Mouse (Mus musculus) heart, embryonic 12.5 days (tissue): ENCODE measurements at regions not wholly inside any gene's neighbourhood (a gene's known extent, or its start where the extent isn't known, plus 50 kb on each side); places are given as distances from the start of the nearest gene placed in this dataset.

Experiments
- ATAC-seq: fragments of 200-750 bp; cut with Nextera tagmentation; 2 replicates; pipeline ENCODE4 v1.8.0; 2017; ENCODE audit warnings: moderate TSS enrichment, moderate library complexity; ENCODE audit not compliant: insufficient number of reproducible peaks, low FRiP score
- H3K27ac ChIP-seq: fragments of 300-500 bp; sonication (generic); 2 replicates; pipeline ENCODE4 v1.5.1; 2016; ENCODE audit warnings: mild to moderate bottlenecking, moderate library complexity; ENCODE audit not compliant: poor library complexity, severe bottlenecking
- H3K27me3 ChIP-seq: fragments of 300-500 bp; sonication (generic); replicated peaks from 2 replicates; pipeline ENCODE4 v1.6.1; 2016; ENCODE audit warnings: mild to moderate bottlenecking, moderate library complexity
- H3K36me3 ChIP-seq: fragments of 300-500 bp; sonication (generic); 2 replicates; pipeline ENCODE4 v1.6.1; 2016; ENCODE audit warnings: mild to moderate bottlenecking, moderate library complexity
- H3K4me1 ChIP-seq: fragments of 300-500 bp; sonication (generic); replicated peaks from 2 replicates; pipeline ENCODE4 v1.6.1; 2016; ENCODE audit warnings: mild to moderate bottlenecking
- H3K4me2 ChIP-seq: fragments of 300-500 bp; sonication (generic); 2 replicates; pipeline ENCODE4 v1.6.1; 2016; ENCODE audit warnings: mild to moderate bottlenecking, moderate library complexity
- H3K4me3 ChIP-seq: fragments of 300-500 bp; sonication (generic); 2 replicates; pipeline ENCODE4 v1.5.1; 2016; ENCODE audit warnings: mild to moderate bottlenecking
- H3K9ac ChIP-seq: fragments of 300-500 bp; sonication (generic); 2 replicates; pipeline ENCODE4 v1.6.1; 2016; ENCODE audit warnings: mild to moderate bottlenecking, moderate library complexity
- H3K9me3 ChIP-seq: fragments of 300-500 bp; sonication (generic); replicated peaks from 2 replicates; pipeline ENCODE4 v1.6.1; 2016; ENCODE audit warnings: mild to moderate bottlenecking, moderate library complexity
- whole genome bisulfite sequencing: fragments of 180-500 bp; shearing (Covaris S2); methylation state at CpG from one replicate; pipeline ENCODE4 v1.1.7; 2016; 5-methylcytosine and 5-hydroxymethylcytosine counted together

- ATAC-seq = no peak
- no peaks in the 10 kb centered on the region for H3K27me3 ChIP-seq
- WGBS = 76% methylated on average over 1 of the region's 1 CpGs
Observed at GRCm38 (mm10) chr10:17275214-17275613, 447.8 kb upstream of the Cited2 start.

GRCm38 (mm10) chr10:17277911-17278310 is 445.1 kb upstream of the Cited2 start:
- Histone ChIP-seq H3K36me3 (no peaks in the 10 kb centered on the region), H3K27ac (no peak overlapping the region), H3K4me3 (no peak overlapping the region), H3K9me3 (peaks cover 2% of the 10 kb centered on the region; the same call in 1 of the 2 replicates), H3K4me1 (no peaks in the 10 kb centered on the region), H3K9ac (no peak overlapping the region), H3K27me3 (no peaks in the 10 kb centered on the region), H3K4me2 (no peak overlapping the region)
- ATAC-seq = no peak

More at GRCm38 (mm10) chr10:17275214-17275613, 447.8 kb upstream of the Cited2 start:
- H3K4me2 ChIP-seq = no peak overlapping the region
- no peak overlapping the region for H3K4me3 ChIP-seq
- no peaks in the 10 kb centered on the region for H3K4me1 ChIP-seq
- H3K9me3 ChIP-seq = peaks cover 2% of the 10 kb centered on the region; the same call in 1 of the 2 replicates
- H3K36me3 ChIP-seq = no peaks in the 10 kb centered on the region
- no peak overlapping the region for H3K9ac ChIP-seq
- H3K27ac ChIP-seq = no peak overlapping the region

- Histone ChIP-seq H3K36me3 (no peaks in the 10 kb centered on the region), H3K4me3 (no peak overlapping the region), H3K4me1 (no peaks in the 10 kb centered on the region), H3K27ac (no peak overlapping the region), H3K9me3 (no peaks in the 10 kb centered on the region), H3K27me3 (no peaks in the 10 kb centered on the region), H3K4me2 (no peak overlapping the region), H3K9ac (no peak overlapping the region)
- no peak for ATAC-seq
- 91% methylated on average over 5 of the region's 5 CpGs for WGBS
Observed at GRCm38 (mm10) chr10:17284858-17285257, 438.2 kb upstream of the Cited2 start.

DNA sequence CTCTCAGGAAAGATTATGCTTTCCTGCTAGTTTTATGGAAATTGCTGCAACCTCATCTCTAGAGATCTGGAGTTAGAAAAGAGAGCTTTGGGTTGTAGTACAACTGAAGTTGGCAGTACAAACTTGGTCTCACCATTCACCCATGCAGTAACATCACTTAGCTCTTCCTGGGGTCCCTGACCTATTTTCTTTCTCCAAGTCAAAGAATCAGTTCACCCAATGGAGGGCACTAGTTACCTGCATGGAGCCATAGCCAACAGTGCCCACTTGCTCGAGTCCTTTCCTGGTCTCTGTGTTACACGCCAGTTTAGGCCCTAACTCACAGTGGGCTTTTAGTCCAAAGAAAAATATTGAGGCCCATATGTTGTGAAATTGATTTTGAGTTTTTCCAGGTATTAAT is 435.9 kb upstream of the Cited2 start:
- Histone ChIP-seq H3K27ac (no peak overlapping the region), H3K27me3 (no peaks in the 10 kb centered on the region)

GRCm38 (mm10) chr10:17288231-17288630 is 434.8 kb upstream of the Cited2 start:
- H3K4me1 ChIP-seq = no peaks in the 10 kb centered on the region
- no peak for ATAC-seq
- WGBS = 57% methylated on average over 2 of the region's 2 CpGs

More for the DNA sequence above, 435.9 kb upstream of the Cited2 start:
- Histone ChIP-seq H3K9ac (no peak overlapping the region), H3K36me3 (no peaks in the 10 kb centered on the region), H3K4me2 (no peak overlapping the region), H3K4me3 (no peak overlapping the region), H3K9me3 (no peaks in the 10 kb centered on the region), H3K4me1 (no peaks in the 10 kb centered on the region)
- no peak for ATAC-seq
- 77% methylated on average over 2 of the region's 2 CpGs for WGBS

GRCm38 (mm10) chr10:17292331-17292730 is 430.7 kb upstream of the Cited2 start:
- no peak overlapping the region for H3K9ac ChIP-seq
- WGBS = 84% methylated on average over 6 of the region's 6 CpGs
- no peak overlapping the region for H3K4me2 ChIP-seq
- no peaks in the 10 kb centered on the region for H3K9me3 ChIP-seq
- H3K27ac ChIP-seq = no peak overlapping the region
- H3K4me3 ChIP-seq = no peak overlapping the region
- ATAC-seq = no peak
- H3K36me3 ChIP-seq = no peaks in the 10 kb centered on the region
- no peaks in the 10 kb centered on the region; the same call in 1 of the 2 replicates for H3K4me1 ChIP-seq
- no peaks in the 10 kb centered on the region for H3K27me3 ChIP-seq

More at GRCm38 (mm10) chr10:17288231-17288630, 434.8 kb upstream of the Cited2 start:
- H3K9me3 ChIP-seq = no peaks in the 10 kb centered on the region
- no peaks in the 10 kb centered on the region for H3K36me3 ChIP-seq
- no peak overlapping the region for H3K27ac ChIP-seq
- H3K4me2 ChIP-seq = no peak overlapping the region
- H3K27me3 ChIP-seq = no peaks in the 10 kb centered on the region
- H3K4me3 ChIP-seq = no peak overlapping the region
- H3K9ac ChIP-seq = no peak overlapping the region

DNA sequence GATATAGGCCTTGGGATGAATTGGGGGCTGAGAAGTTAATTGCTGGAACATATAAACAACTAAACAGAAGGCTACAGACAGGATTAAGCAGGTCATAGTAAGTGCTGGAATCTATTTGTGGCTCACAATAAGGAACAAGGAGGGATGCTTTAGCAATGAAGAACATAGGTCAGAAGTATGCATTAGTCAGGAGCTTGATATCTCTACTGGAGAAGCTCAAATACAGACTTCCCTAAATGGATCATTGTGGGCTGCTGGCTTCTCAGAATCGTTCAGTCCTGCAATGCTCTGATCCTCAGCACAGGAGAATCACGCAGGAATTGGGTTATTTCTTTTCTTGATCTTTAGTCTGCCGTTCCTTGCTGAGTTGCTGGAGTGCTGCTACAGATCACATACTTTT is 428.6 kb upstream of the Cited2 start:
- peaks cover under 1% of the 10 kb centered on the region; the same call in 1 of the 2 replicates for H3K4me1 ChIP-seq
- H3K27ac ChIP-seq = no peak overlapping the region
- H3K9ac ChIP-seq = no peak overlapping the region
- H3K4me3 ChIP-seq = no peak overlapping the region
- no peaks in the 10 kb centered on the region for H3K9me3 ChIP-seq
- H3K27me3 ChIP-seq = no peaks in the 10 kb centered on the region
- H3K36me3 ChIP-seq = no peaks in the 10 kb centered on the region
- 68% methylated on average over 3 of the region's 3 CpGs for WGBS
- H3K4me2 ChIP-seq = no peak overlapping the region
- no peak for ATAC-seq

DNA sequence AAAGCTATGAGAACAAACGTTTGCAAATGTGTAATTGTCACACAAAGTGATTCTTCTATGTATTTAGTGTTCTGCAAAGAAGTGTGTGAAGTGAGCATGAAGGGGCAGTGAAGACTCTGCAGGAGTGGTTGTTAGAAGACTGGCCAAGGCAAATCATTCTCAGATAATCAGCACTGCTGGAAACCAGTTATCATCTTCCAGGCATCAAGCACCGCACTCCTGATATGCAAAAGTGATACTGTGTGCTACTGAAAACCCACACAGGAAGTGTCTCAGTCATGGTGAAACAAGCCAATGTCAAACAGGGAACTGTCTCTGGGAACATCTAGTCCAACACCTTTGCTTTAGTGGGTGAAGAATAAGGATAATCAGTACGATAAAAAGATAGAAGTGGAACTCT is 427.9 kb upstream of the Cited2 start:
- Histone ChIP-seq H3K27me3 (no peaks in the 10 kb centered on the region), H3K27ac (no peak overlapping the region), H3K4me2 (no peak overlapping the region), H3K9ac (no peak overlapping the region), H3K4me1 (peaks cover 8% of the 10 kb centered on the region; the same call in 1 of the 2 replicates), H3K9me3 (no peaks in the 10 kb centered on the region), H3K36me3 (no peaks in the 10 kb centered on the region), H3K4me3 (no peak overlapping the region)
- 66% methylated on average over 3 of the region's 3 CpGs for WGBS
- ATAC-seq = no peak

DNA sequence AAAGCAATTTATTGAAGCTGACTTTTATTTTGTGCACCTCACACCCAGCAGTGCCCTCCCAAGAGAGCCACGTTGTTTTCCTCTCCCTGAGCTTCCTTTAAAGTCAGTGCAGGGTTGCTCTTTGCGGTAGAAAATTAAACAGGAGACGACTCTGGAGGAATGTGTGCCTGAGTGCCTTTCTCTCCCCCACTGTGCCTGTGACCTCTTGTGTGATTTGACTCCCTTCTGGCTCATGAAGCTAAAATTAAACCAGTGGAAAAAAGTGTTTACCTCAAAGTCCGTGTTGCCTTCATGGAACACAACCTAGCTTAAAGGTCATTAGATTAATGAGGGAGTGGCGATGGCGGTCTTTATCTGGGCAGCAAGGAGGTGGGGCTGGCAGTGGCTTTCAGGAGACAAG is 423.4 kb upstream of the Cited2 start:
- H3K27ac ChIP-seq = peak overlapping the region; percentile 26
- no peak overlapping the region for H3K9ac ChIP-seq
- H3K4me3 ChIP-seq = no peak overlapping the region
- ATAC-seq = no peak
- WGBS = 22% methylated on average over 6 of the region's 6 CpGs
- H3K36me3 ChIP-seq = no peaks in the 10 kb centered on the region
- peaks cover 9% of the 10 kb centered on the region; the same call in 1 of the 2 replicates for H3K4me1 ChIP-seq
- no peaks in the 10 kb centered on the region for H3K27me3 ChIP-seq
- peak overlapping the region; percentile 34 for H3K4me2 ChIP-seq
- H3K9me3 ChIP-seq = no peaks in the 10 kb centered on the region

DNA sequence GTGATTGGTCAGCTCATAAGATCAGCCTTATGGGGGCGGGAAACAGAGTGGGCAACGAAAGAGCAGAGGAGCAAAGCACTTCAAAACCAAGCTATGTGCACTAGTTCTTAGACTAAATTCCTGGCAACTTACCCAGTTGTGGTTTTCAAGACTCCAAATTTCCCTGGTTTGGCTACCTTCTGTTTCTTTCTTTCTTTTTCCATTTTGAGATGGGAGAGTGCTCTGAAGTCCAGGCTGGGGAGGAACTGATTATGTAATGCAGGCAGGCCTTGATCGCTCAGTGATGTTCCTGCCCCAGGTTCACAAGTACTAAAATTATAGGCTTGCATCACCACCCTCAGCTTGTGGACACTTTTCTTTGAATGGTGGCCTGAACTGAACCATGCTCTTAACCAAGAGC is 396.3 kb upstream of the Cited2 start:
- Histone ChIP-seq H3K4me3 (no peak overlapping the region), H3K36me3 (no peaks in the 10 kb centered on the region), H3K4me1 (peaks cover 18% of the 10 kb centered on the region), H3K9me3 (no peaks in the 10 kb centered on the region), H3K27me3 (no peaks in the 10 kb centered on the region), H3K4me2 (no peak overlapping the region), H3K9ac (no peak overlapping the region), H3K27ac (no peak overlapping the region)
- ATAC-seq = no peak
- WGBS = 90% methylated on average over 3 of the region's 3 CpGs

GRCm38 (mm10) chr10:17330904-17331606 is 392.0 kb upstream of the Cited2 start:
- no peak for ATAC-seq
- 7% methylated on average over 6 of the region's 6 CpGs for WGBS

More at GRCm38 (mm10) chr10:17330904-17331606, 392.0 kb upstream of the Cited2 start:
- peak overlapping the region; percentile 48 for H3K4me3 ChIP-seq
- H3K27me3 ChIP-seq = no peaks in the 10 kb centered on the region
- peak overlapping the region; percentile 76 for H3K27ac ChIP-seq
- peak overlapping the region; percentile 68 for H3K4me2 ChIP-seq
- H3K4me1 ChIP-seq = peaks cover 36% of the 10 kb centered on the region
- no peaks in the 10 kb centered on the region for H3K36me3 ChIP-seq
- no peaks in the 10 kb centered on the region for H3K9me3 ChIP-seq
- 0 out of 2 replicates have a peak overlapping the region, but pooled peaks have one; percentile 28 for H3K9ac ChIP-seq
